Mouse (Mus musculus) brain, embryonic 18.5 days (tissue): ENCODE results near the gene Cd160.

ENCODE experiments used
- DNase-seq: peaks from one replicate; pipeline ENCODE4 v3.0.0-alpha.2; 2012; ENCODE audit warnings: low read depth, low spot score

Cd160 gene

DNA sequence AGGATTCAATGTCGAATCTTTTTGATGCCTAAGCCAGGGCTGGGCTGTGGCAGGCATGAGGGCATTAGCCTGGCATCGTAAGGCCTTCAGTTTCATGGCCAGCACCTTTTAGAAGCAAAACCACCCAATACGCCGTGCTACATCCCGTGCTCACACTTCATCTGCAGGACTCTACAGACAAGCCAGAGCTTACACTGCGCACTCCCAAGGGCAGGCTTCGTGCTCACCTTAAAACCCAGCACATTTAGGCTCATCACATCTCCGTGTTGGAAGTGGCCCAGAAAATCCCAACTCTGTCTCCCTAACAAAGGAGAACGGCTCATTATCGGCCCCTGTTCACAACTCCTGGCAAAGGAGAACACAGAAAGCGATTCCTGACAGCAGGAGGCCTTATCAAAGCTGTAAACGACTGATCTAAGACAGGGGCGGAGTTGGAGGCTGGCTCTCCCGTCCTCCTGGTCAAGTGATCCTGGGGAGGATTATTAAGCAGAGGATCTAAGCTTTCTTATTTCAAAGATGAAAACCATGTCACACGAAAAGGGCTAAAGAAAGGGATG lies 765 bp downstream of the Cd160 start:
- no peak for DNase-seq

DNA sequence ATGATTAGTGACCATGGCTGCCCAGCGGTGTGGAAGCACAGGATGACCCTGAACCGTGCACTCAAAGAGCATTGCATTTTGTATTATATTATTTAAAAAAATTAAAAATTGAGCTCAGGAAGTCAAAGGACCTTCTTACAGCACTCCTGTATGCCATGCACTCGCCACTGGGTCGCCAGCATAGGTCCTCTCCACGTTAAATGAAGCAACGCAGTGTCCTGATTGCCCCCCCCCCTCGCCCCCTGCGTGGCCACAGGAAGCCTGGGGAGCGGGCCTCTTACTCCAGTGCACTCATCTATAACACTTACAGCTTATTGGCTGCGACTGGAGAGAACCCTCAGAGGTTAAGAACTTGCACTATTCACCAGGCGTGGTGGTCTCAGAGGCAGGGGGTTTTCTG lies 3.9 kb downstream of the Cd160 start:
- DNase-seq, result no peak

DNA sequence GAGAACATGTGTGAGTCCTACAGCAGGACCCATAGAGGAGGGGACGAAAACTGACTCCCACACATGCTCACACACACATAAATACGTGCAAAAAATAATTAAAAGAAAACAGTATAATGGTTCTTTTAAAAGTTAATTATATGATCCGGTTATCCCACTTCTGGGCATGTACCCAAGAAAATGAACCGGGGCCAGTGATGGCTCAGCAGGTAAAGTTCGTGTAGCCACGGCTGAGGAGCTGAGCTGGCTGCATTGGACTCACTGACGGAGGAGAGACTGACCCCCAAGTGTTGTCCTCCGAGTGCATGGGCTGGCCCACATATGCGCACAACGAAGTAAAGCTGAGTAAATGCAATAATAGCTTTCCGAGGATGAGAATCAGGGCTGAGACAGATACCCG lies 4.5 kb downstream of the Cd160 start:
- DNase-seq, result no peak

DNA sequence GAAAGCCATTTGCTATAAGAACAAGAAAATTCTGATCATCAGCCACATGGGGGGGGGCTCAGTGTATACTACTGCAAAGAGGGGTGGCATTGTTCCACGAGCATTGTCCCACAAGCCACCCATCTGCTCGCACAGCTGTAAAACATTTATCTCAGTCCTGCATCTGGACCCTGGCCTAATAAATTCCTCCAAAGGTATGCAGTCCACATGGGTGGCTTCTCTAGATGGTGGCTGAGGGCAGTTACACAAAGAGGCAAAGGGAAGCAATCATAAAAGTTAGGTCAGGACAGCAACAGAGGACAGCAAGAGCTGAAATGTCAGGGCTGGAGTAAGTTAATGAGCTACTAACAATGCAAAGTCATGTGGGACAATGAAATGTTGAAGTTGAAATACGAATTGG lies 5.5 kb downstream of the Cd160 start:
- DNase-seq, result no peak

DNA sequence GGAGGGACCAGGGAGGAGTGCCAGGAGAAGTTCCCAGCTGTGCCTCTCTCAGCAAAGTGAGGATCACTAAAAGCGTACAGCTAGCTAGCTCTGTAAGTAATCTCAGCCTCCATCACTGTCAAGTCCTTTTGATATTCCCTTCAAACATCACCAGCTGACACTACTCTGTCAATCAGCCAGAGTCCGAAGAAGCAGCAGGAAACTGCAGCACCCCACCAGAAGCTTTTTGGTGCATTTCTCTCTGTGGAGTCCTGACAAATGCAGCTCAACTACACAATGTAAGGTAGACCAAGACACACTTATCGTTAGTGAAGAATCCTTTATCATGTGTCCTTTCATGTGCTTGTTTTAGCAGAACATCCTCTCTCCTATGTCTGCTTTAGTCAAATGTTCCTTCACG lies 7.6 kb downstream of the Cd160 start:
- no peak for DNase-seq

DNA sequence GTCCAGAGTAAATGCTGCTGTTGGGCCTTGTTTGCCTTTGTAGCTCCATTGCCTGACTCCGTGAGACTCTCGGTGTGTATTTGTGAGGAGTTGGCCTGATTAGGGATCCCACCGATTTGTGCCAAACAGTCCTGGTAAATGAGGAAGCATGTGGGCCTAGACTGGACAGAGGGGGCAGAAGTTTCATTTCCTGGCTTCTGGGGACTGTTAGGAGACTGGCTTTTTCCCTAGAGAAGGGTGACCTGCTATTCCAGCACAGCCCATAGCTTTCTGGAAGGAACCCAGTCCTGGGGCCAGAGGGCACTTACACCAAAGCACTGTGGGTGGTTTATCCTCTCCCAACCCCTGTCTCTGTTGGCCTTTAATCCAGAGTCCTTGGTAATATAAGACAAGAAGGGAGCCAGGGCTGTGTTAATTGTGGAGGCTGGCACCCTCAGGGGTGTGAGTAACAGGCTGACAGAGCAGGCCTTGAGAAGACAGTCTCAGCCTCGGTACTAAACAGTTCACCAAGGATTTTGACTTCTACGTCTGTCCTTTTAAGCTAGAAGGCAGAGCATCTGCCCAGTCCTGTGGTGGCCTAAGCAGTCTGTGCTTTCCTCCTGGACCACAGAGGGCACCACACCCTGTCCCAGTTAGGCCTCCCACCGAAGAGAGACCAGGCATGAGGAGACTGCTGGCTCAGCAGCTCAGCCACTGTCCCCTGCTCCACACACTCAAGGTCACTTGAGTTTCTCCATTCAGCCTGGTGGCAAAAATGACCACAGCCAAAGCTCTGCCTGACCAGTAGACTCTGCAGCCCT lies 8.8 kb downstream of the Cd160 start:
- DNase-seq, result no peak

DNA sequence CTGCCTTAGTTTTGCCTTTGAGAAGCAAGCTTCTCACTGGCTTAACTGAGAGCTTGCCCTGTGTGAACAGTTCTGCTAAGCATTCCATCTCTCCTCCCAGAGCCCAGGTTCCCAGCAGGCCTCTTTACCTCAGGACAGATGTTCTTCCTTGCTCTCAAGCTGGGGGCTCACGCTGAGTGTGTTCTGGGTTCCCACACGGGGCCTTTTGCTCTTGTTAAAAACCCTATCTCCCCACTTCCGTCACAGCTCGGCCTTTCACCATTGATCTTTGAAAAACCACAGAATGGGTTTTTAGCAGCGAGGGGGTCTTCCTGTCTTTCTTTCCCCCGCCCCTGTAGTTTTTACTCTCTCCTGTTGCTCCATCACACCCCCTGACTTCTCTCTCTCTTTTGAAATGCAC lies 14.8 kb downstream of the Cd160 start:
- DNase-seq, result no peak

DNA sequence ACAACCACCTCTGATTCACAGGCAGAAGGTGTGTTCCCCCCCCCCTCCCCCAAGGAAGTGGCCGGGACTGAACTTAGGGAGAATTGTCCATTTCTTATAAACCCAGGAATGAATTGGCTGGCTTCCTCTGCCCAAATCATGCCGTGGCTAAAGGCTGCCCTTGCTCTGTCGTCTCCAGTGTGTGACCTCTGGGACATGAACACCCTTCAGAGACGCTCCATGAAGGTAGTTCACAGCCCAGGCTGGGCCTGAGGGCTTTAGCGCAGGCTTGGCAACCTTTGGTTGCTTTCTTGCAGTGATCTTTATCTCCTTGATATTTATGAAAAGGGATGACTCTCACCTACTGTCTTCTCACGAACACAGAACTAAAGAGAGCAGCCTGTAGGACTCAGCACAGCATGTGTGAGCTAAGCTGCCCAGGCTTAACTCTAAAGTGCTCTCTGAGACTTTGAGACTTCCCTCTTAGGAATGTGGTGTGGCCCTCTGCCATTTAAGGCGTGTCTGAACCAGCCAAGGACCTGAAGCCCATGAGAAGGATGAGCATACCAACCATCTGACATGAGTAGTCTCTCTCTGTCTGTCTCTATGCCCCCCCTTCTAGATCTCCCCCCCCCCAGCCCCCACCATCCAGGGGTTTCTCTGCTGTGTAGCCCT lies 15.4 kb downstream of the Cd160 start:
- no peak for DNase-seq

DNA sequence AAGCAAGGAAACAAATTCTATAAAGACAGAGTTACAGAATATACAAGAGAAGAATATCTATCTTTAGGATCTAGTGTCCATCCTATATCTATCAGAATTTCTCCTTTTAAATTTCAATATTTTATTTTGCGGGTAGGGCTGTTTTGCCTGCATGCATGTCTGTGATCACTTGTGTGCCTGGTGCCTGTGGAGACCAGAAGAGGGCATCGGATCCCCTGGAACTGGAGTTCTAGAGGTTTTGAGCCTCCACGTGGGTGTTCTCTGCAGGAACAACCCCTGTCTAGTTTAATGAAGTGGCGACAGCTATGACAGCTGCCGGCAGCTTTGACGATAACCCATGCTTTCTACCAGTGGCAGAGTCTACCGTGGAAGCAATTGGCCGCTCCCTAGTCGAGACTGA lies 16.0 kb downstream of the Cd160 start:
- DNase-seq, result no peak

DNA sequence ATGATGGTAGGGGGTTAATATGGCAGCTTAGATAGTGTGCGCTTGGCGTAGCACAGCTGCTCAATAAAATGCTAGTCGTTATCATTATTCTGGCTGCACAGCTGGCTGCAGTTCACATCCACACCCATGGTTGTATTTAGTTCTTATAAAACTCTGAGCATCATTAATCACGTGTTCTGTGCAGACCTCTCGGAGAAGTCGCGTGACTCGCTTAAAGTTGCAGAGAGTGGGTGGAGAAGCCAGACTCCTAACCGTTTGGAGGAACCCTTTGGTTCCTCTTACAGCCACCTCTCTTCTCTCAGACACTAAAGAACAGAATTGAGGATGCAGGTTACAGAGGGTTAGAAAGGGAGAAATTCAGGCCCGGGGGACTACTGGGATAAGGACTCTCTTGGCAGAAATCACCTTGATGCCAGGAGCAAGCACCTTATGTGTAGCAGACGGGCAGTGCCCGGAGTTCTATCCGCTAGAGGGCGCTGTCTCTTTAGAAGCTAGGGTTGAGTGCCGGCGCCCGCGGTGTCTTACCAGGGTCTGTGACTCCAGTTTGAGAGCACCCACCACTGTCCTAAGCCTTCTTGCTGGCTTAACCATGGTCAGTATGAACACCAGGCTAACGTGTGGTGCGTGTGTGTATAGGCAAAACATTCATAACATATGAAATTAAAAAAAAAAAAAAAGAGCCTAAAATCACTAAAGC lies 16.6 kb downstream of the Cd160 start:
- DNase-seq, result no peak

DNA sequence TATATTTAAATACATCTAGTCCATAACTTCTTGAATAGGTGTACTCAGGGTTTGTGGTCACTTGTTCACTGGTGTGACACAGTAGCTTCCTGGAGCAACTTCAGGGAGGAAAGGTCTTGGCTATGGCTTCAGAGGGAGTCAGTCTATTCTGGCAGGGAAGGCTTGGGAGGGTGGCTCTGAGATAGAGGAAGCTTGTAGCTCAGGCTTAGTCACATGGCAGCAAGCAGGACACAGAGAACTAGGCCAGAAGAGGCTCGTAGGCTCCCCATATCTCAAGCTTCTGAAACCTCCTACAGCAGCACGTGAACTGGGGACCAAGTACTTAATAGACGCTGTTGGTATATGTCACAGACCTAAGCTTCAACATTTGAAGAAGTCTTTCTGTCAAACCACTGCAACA lies 17.9 kb downstream of the Cd160 start:
- no peak for DNase-seq

DNA sequence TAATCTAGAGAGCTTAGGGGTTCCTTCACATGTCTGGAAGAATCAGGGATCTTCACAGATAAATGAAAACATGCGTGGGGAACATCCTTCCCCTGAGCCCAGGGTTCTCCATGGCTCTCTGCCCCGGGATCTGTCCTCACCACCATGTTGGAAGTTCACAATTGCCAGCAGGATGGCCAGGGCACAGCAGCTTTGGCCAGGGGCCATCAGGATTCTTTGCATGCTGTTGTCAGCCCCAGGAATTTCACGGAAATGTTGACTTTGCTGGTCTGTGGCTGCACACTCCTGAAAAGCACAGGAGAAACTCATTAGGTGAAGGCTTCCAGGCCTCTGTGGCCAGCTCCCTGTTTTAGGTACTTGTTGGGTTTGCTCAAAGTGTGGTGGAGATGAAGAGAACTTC lies 20.5 kb downstream of the Cd160 start:
- DNase-seq, result no peak

DNA sequence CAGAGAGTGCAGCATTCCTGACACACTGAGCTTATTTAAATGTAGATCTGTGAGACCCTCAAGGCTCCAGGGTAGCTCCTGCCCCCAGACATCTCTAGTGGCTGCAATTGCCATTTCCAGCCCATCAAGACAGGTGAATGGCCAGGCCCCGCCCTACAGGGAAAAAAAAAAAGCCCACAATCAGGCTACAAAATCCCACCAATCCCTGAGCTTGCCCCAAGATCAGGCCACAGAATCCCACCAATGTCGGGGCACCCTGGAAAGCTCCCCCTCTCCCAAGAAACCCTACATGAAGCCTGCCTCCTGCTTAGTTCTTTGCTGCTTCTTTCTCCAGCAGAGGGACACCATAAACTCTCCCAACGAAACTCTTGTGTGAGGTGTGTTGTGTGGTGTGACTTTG lies 21.0 kb downstream of the Cd160 start:
- DNase-seq, result no peak

DNA sequence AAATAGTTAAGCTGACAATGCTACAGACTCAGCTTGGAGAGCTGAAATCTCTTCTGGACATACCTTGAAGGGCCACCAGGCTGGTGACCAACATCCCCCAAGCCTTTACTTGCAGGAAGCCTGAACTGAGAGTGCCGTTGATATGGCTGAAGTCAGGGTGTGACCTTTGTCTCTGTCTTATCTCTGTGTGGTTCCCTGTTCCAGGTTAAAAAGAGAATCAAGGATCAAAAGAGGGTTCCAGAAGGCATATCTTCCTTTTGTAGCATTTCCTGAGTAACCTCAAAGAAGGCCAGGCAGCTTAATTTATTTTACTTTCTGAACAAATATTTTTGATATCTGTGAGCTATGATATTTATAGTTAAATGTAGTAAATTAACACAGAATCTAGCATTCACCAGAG lies 26.9 kb downstream of the Cd160 start:
- DNase-seq, result no peak

DNA sequence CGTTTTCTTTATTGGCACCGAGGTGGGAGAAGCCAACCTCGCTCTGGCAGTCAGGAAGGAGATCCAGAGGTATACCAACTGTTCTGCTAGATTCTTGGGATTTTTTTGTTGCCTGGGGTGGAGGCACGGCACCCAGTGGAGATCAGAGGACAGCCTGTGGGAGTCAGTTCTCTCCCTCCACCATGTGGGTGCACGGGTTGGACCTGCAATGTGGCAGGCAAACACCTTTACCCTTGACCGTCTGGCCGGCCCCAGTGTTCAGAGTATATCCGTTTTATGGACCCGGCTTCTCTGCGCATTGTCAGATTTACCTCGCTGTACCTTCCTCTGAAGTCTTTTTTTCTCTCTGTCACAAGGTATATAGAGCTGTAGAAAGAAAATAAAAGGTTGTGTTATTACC lies 28.9 kb downstream of the Cd160 start:
- DNase-seq, result no peak

DNA sequence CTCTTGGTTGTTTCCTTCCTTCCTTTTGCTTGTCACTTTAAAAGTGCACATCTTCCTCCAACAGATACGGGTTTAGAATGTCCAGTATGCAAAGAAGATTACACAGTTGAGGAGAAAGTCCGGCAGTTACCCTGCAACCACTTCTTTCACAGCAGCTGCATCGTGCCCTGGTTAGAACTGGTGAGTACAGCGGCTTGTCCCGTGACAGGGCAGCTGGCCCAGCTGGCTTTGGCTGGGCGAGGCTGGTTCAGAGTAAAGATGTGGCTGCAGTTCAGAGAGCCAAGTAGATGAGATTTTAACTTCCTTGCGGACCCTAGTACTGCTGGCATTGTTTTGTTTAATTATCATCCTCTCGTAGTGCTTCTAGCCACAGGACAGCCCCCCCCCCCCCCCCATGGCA lies 40.6 kb downstream of the Cd160 start:
- DNase-seq, result no peak

DNA sequence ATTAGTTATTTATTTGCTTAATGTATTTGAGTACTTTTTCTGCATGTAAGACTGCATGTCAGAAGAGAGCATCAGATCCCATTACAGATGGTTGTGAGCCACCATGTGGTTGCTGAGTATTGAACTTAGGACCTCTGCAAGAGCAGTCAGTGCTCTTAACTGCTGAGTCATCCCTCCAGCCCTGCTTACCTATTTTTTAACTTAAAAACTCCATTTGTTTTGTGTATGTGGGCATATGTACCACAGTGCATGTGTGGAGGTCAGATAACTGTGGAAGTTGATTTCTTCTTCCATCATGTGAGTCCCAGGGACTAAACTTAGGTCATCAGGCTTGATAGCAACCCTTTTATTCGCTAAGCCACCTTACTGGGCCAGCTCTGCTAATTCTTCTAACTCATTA lies 41.4 kb downstream of the Cd160 start:
- no peak for DNase-seq

DNA sequence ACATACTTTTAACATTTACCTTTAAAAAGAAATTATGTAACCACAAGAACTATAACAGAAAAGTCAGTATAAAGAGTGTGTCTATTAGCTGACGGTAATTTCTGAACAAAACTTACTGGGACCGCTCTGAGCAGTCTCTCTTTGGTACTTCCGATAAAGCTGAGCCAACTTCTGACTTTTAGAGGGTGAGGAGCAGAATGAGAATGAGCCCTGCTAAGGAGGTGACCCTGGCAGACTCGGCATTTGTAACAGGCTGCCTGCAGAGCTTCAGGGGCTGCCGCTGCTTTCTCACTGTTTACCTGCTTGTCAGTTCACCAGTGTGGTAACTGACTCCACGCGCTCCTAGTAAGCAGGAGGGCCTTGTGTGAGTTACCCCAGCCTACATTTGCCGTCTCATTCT lies 46.9 kb downstream of the Cd160 start:
- no peak for DNase-seq

DNA sequence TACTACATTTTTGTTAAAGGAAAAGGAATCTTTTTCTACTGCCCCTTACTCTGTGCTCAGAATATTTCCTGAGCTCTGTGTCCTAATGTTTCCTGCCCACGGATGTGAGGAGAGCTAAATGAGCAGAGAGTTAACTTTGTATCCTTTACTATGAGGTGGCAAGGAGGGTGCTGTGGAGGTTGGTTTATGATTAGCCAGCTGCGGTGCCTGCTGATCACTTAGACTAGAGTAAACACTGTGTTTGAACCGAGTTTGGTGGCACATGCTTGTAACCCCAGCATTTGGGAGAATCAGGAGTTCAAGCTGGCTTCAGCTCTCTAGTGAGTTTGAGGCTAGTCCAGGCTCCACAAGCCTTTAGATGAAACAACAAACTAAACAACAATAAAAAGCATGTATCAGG lies 52.0 kb downstream of the Cd160 start:
- DNase-seq, result no peak

DNA sequence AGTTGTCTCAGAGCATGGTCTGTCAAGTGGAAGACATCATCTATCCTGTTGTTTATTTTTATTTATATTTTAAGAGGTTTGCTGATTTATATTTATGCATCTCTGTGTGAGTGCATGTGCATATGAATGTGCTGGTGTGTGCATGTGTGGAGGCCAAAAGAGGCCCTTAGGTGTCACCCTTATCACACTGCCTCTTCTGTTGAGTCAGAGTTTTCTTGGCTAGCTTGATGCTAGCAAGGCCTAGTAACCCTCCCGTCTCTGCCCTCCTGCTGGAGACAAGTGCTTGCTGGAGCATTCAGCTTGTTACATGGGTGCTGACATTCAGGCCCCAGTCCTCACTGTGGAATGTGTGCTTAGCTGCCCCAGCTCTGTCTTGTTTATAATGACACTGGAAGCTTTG lies 56.2 kb downstream of the Cd160 start:
- DNase-seq, result no peak

DNA sequence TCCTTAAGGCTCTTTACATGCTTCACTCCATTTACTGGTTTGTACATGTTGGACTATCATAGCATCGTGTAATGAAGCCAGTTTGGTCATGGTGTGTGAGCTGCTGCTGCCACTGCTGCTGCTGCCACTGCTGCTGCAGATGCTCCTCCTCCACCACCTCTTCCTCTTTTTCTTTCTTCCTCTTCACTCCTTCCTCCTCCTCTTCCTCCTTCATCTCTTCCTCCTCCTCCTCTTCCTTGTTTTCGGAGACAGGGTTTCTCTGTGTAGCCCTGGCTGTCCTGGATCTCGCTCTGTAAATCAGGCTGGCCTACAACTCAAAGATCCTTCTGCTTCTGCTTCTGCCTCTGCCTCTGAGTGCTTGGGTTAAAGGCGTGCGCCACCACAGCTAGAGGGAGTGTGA lies 59.2 kb downstream of the Cd160 start:
- DNase-seq, result no peak

DNA sequence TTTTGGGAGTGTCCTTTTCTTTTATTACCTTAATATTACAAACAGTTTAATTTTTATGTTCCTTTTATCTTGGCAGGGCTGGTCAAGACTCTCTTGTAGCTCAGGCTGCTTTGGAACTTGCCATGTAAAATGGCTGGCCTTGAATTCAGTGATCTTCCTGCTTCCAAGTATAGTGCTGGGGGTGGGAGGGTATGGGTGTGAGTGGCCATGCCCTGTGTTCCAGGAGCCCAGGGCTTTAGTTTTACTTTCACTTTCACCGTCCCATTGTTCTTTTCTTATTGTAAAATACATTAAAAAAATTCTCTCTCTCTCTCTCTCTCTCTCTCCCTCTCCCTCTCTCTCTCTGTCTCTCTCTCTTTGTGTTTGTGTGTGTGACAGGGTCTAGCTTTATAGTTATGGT lies 64.6 kb downstream of the Cd160 start:
- no peak for DNase-seq

DNA sequence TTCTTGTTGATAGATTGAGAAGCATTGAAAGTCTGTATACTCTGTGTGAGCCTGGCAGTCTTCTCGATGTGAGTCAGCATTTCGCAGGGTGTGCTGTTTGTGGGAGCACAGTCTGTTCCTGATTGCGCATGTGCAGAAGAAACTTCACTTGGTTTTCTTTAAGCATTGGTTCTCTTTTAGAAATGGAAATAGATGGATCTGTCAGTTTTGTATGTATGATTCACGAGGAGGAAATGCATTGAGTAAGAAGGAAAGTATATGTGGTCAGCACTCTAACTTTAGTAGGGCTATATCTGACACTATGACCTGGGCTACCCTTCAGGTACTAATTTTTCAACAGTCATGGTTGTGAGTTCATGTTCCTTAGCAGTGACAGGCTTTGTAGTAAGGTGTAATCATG lies 69.5 kb downstream of the Cd160 start:
- no peak for DNase-seq
